Mouse (Mus musculus): ENCODE results near the gene Elavl2.
"Not testable (repeated sequence)": the region's sequence is repeated elsewhere in the genome, so short reads cannot be mapped to it uniquely, and the experiment has no call there.

Gene Elavl2

GRCm38 (mm10) chr4:91334177-91334576 is 66.4 kb downstream of the Elavl2 start:
- no peak for DNase-seq (ENCODE audit: low read depth, low spot score)

GRCm38 (mm10) chr4:91310801-91311200 is 89.8 kb downstream of the Elavl2 start:
- no peak for DNase-seq (ENCODE audit: low read depth, low spot score)

DNA sequence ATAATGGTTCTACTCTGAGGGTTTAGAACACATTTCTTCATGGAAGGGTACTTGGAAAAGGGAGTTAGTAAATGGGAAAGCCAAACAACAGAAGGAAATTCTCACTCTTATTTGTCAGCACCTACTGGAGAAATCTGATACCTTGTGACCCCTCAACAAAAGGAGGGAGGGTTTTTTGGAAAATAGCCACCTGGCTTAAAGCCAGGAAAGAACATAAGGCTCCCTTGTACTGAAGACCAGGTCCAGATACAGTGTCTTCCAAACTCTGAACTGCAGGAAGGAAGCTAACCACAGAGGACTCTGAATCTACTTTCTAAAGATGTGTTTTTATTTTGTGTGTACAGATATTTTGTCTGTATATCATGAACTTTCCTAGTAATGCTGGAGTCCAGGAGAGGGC is 102.9 kb downstream of the Elavl2 start:
- DNase-seq (ENCODE audit: low read depth, low spot score), result peak; percentile 45

DNA sequence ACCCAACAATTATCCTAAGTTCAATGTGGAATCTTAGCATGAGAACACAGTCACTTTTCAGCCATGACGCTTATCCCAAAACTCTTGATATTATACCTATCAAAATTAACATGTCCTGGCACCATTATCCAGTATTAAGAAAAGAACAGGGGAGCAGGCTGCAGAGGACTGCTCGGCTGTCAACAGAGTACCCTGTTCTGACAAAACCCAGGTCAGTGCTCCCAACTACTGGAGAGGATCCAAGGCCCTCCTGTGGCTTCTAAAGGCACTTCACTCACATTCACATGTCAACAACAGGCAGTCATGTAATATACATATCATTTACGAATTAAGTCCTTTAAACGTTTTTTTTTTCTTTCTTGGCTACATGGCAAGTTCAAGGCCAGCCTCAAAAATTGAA is 105.3 kb downstream of the Elavl2 start:
- no peak for DNase-seq (ENCODE audit: low read depth, low spot score)

GRCm38 (mm10) chr4:91291526-91291925 is 109.1 kb downstream of the Elavl2 start:
- no peak for DNase-seq (ENCODE audit: low read depth, low spot score)

DNA sequence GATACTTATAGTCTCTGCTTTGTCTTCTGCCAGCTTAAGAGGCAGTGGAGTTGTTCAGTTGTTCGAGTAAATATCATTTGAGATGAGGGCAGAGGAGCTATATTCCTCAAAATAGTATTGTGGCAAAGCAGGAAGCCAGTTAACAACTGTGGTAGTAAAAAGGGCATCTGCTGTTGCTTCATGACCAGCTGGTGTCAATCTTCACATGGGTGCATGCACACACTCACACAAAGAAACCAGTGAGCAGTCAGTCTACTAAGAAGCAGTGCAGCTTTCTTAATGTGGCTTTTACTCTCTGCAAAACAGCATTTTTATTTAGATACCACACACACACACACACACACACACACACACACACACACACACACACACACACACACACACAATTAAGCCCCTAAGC is 110.2 kb downstream of the Elavl2 start:
- peak; percentile 20 for DNase-seq (ENCODE audit: low read depth, low spot score)

DNA sequence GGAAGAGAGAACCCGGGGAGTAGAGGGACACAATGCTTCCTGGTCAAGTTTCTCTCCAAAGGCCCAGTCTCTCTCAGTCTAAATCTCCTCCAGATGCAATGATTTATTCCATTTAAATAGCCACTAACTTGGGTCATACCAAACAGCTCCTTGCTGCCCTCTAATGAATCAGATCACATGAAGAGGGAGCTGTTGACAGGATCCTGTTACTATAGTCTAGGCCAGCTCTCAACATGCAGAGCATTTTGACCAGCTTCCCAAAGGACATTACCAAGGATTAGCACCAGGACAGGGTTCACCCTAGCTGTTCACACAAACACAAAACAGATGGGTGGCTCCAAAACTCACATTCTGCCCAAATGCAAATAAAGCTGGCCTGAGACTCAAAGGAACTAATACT is 111.4 kb downstream of the Elavl2 start:
- DNase-seq (ENCODE audit: low read depth, low spot score), result peak; percentile 47

GRCm38 (mm10) chr4:91268390-91268789 is 132.2 kb downstream of the Elavl2 start:
- DNase-seq (ENCODE audit: low read depth, low spot score), result no peak

GRCm38 (mm10) chr4:91263733-91264440 is 136.7 kb downstream of the Elavl2 start:
- no peak for DNase-seq (ENCODE audit: low read depth, low spot score)

DNA sequence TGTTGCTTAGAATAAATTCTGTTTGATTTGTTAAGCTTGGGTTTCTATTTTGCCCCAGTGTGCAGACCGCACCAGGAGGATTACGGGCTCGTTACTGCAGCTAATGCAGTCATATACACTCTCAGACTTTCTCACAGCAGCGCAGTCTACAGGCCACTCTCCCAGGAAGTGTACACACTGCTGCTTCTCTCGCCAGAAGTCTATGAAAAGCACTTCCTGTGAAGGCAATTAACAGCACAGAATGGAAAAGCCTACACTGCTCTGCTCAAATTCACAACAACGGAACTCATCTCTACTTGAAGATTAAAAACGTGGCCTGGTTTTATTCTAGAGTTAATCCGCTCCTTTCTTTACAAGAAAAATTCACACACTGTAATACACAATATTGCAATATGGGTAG is 137.7 kb downstream of the Elavl2 start:
- DNase-seq (ENCODE audit: low read depth, low spot score), result no peak

DNA sequence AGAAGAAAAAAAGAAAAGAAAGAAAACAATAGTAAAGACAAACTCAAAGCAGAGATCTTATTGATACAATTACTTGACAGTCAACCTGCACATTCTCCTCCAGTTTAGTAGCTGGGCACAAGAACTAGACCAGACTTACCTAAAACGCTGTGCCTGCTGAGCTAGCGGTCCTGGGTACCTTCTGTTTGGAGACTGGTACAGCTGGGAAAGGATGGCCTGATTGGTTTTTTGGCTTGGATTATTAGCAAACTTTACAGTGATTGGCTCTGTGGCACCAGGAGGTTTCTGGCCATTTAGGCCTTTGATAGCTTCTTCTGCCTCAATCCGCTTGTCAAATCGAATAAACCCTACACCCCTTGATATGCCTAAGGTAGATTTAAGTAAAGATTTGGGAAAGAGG is 140.0 kb downstream of the Elavl2 start:
- no peak for DNase-seq (ENCODE audit: low read depth, low spot score)

GRCm38 (mm10) chr4:91248650-91249049 is 151.9 kb downstream of the Elavl2 start:
- no peak for DNase-seq (ENCODE audit: low read depth, low spot score)

DNA sequence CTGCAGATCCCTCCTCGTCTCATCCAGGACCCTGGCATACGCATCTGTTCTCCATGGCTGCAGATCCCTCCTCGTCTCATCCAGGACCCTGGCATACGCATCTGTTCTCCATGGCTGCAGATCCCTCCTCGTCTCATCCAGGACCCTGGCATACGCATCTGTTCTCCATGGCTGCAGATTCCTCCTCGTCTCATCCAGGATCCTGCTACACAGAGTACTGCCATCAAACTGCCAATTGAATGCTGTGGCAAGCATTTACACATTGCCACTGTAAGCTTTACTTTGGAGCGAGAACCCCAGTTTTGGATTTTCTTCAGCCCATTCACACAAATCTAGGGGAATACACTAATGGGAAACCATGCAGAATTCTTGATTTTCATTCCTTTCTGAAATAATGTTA is 155.4 kb downstream of the Elavl2 start:
- not testable (repeated sequence) for DNase-seq (ENCODE audit: low read depth, low spot score)

DNA sequence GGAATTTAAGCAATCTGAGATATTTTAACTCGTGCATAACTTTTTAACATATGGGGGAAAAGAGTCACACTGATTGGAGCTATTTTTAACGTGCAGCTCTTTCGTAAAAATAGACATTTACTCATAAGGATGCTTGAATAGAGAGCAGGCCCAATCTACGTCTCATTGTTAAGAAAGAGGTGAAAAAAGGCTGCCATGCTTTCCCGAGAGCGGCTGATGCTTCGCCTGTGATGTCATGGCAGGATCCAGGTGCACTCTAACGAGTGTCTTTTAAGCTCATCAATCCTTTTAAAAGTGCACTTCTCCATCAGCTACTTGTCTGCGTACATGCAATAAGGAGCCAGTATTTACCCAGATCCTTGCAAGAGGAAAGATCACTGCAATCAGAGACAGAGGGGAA is 156.0 kb downstream of the Elavl2 start:
- DNase-seq (ENCODE audit: low read depth, low spot score), result no peak

DNA sequence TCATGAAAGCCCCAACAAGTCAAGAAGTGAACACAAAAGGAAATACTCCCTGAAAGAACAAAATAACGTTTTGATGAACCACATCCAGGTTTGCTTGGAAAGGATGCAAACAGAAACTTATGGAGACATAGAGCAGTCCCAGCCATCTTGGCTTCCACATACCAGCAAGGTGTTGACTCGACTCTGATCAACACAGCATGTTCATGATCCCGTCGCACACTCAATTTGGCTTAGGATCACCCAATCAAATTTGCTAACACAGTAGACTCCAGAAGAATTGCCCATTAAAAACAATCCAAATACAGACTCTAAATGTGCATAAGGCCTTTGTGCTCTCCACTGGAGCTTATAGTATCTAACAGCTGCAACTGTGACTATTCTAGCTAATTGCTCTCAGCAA is 156.7 kb downstream of the Elavl2 start:
- no peak for DNase-seq (ENCODE audit: low read depth, low spot score)

GRCm38 (mm10) chr4:91238739-91239485 is 161.7 kb downstream of the Elavl2 start:
- DNase-seq (ENCODE audit: low read depth, low spot score), result no peak

DNA sequence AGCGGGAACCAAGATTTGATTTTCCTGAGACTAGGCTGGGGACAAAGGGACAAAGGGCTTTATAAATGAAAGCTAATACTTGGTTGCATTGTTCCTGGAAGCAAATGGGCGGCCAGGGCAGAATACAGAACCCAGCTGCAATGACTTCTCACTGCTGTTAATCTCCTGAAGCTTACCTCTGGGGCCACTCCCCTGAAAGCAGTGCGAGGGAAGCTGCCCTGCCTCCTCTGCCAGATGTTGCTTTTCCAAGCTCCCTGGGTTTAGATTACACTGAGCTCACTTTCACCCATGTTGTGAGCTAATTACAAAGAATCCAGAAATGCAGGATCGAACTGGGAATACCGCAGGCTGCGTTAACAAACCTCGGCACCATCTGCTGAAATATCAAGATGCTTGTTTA is 163.6 kb downstream of the Elavl2 start:
- DNase-seq (ENCODE audit: low read depth, low spot score), result peak; percentile 43

GRCm38 (mm10) chr4:91234941-91235340 is 165.6 kb downstream of the Elavl2 start:
- no peak for DNase-seq (ENCODE audit: low read depth, low spot score)

- no peak for DNase-seq (ENCODE audit: low read depth, low spot score)
These were observed 167.0 kb downstream of the Elavl2 start for GRCm38 (mm10) chr4:91233599-91233998.

GRCm38 (mm10) chr4:91230439-91230863 is 170.1 kb downstream of the Elavl2 start:
- DNase-seq (ENCODE audit: low read depth, low spot score), result peak; percentile 12

GRCm38 (mm10) chr4:91228341-91228740 is 172.2 kb downstream of the Elavl2 start:
- DNase-seq (ENCODE audit: low read depth, low spot score), result no peak

DNA sequence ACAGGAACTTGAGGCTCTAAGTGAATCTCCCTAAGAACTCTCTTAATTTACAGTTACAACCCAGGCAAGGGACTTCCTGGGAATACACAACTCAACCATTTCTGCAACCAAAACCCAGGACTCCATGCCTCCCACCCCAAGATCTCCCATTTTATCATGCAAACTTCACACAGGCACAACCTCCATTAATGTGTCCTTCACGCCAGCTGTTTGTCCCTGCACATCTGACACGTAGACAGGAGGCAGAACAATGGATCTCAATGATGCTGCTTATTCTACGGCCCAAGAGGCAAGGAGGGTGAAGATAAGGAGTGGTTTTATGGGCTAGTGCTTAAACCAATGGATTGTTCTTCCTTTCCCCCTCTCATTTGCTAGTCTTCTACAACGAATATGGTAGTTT is 176.8 kb downstream of the Elavl2 start:
- no peak for DNase-seq (ENCODE audit: low read depth, low spot score)

- DNase-seq (ENCODE audit: low read depth, low spot score), result no peak
These were observed 181.3 kb downstream of the Elavl2 start for GRCm38 (mm10) chr4:91219322-91219721.

Measured in forelimb bud, embryonic 11.5 days (tissue).